Mouse (Mus musculus) neural tube, embryonic 12.5 days (tissue): ENCODE results near the gene Snx6. TPM values are rescaled to one million over a fixed set of nuclear protein-coding genes. Genes with fewer than 3 reads are reported as not detected.
"Not testable (repeated sequence)": the region's sequence is repeated elsewhere in the genome, so short reads cannot be mapped to it uniquely, and the experiment has no call there.

Experiments
- ATAC-seq: fragments of 200-750 bp; cut with Nextera tagmentation; 2 replicates; pipeline ENCODE4 v1.8.0; 2017; ENCODE audit warnings: low read depth, mild to moderate bottlenecking, moderate TSS enrichment, moderate library complexity; ENCODE audit not compliant: low FRiP score
- H3K27ac ChIP-seq: fragments of 300-500 bp; sonication (generic); 2 replicates; pipeline ENCODE4 v1.5.1; 2016
- H3K27me3 ChIP-seq: fragments of 300-500 bp; sonication (generic); replicated peaks from 2 replicates; pipeline ENCODE4 v1.6.1; 2016; ENCODE audit warnings: mild to moderate bottlenecking
- H3K36me3 ChIP-seq: fragments of 300-500 bp; sonication (generic); 2 replicates; pipeline ENCODE4 v1.6.1; 2016; ENCODE audit warnings: mild to moderate bottlenecking
- H3K4me1 ChIP-seq: fragments of 300-500 bp; sonication (generic); 2 replicates; pipeline ENCODE4 v1.6.1; 2016
- H3K4me2 ChIP-seq: fragments of 300-500 bp; sonication (generic); replicated peaks from 2 replicates; pipeline ENCODE4 v1.6.1; 2016; ENCODE audit warnings: mild to moderate bottlenecking
- H3K4me3 ChIP-seq: fragments of 300-500 bp; sonication (generic); 2 replicates; pipeline ENCODE4 v1.5.1; 2016
- H3K9ac ChIP-seq: fragments of 300-500 bp; sonication (generic); 2 replicates; pipeline ENCODE4 v1.6.1; 2016; ENCODE audit warnings: mild to moderate bottlenecking
- H3K9me3 ChIP-seq: fragments of 300-500 bp; sonication (generic); 2 replicates; pipeline ENCODE4 v1.6.1; 2016; ENCODE audit warnings: mild to moderate bottlenecking
- WGBS: fragments of 180-500 bp; shearing (Covaris S2); methylation state at CpG from one replicate; pipeline ENCODE4 v1.1.7; 2016; 5-methylcytosine and 5-hydroxymethylcytosine counted together
- polyA plus RNA-seq: library from polyadenylated mRNA; unstranded; fragments of >200 nt; fragmentation: Nextera tagmentation; extraction: Ambion mirVana; gene quantifications from 2 replicates; pipeline ENCODE4 v1.2.1, GENCODE M21; 2016

The Snx6 gene
- 180 and 191 TPM in 2 replicates for polyA plus RNA-seq

- no peaks in the 10 kb centered on the region for H3K9me3 ChIP-seq
- peak within 1 kb of the TSS; percentile 97 for H3K9ac ChIP-seq
- peak within 1 kb of the TSS; percentile 92 for H3K4me3 ChIP-seq
- WGBS = under 1% methylated on average over 76 of the region's 76 CpGs
- no peak within 1 kb of the TSS for H3K27ac ChIP-seq
- H3K36me3 ChIP-seq = no peaks in the 10 kb centered on the region
- H3K27me3 ChIP-seq = no peaks in the 10 kb centered on the region
- ATAC-seq = peak; percentile 94
- peak within 1 kb of the TSS; percentile 66 for H3K4me2 ChIP-seq
- peaks cover 15% of the 10 kb centered on the region for H3K4me1 ChIP-seq
Measured at GRCm38 (mm10) chr12:54795153-54795998, at the start of gene Snx6. TSS of gene Snx6 (minus strand) at chr12:54795703.

GRCm38 (mm10) chr12:54844415-54844814, 48.9 kb upstream of the Snx6 start:
- Histone ChIP-seq H3K9ac (no peak overlapping the region), H3K9me3 (no peaks in the 10 kb centered on the region), H3K4me3 (no peak overlapping the region), H3K4me1 (no peaks in the 10 kb centered on the region), H3K4me2 (no peak overlapping the region), H3K27ac (no peak overlapping the region), H3K36me3 (no peaks in the 10 kb centered on the region), H3K27me3 (no peaks in the 10 kb centered on the region)
- no peak for ATAC-seq

GRCm38 (mm10) chr12:54841576-54841975, 46.1 kb upstream of the Snx6 start:
- no peak for ATAC-seq
- Histone ChIP-seq H3K27ac (no peak overlapping the region), H3K9ac (no peak overlapping the region), H3K4me2 (no peak overlapping the region), H3K4me3 (no peak overlapping the region), H3K27me3 (no peaks in the 10 kb centered on the region), H3K4me1 (no peaks in the 10 kb centered on the region), H3K9me3 (no peaks in the 10 kb centered on the region), H3K36me3 (no peaks in the 10 kb centered on the region)
- 95% methylated on average over 1 of the region's 1 CpGs for WGBS

GRCm38 (mm10) chr12:54839815-54840214, 44.3 kb upstream of the Snx6 start:
- H3K9ac ChIP-seq = no peak overlapping the region
- peaks cover 4% of the 10 kb centered on the region for H3K4me1 ChIP-seq
- no peak overlapping the region for H3K4me3 ChIP-seq
- no peaks in the 10 kb centered on the region for H3K9me3 ChIP-seq
- no peaks in the 10 kb centered on the region for H3K36me3 ChIP-seq
- no peaks in the 10 kb centered on the region for H3K27me3 ChIP-seq
- no peak for ATAC-seq
- H3K27ac ChIP-seq = no peak overlapping the region
- H3K4me2 ChIP-seq = no peak overlapping the region
- WGBS = 83% methylated on average over 2 of the region's 2 CpGs

- no peaks in the 10 kb centered on the region for H3K27me3 ChIP-seq
- no peak overlapping the region for H3K9ac ChIP-seq
- H3K4me1 ChIP-seq = peaks cover 5% of the 10 kb centered on the region
- H3K9me3 ChIP-seq = no peaks in the 10 kb centered on the region
- ATAC-seq = no peak
- H3K27ac ChIP-seq = no peak overlapping the region
- no peak overlapping the region for H3K4me3 ChIP-seq
- H3K4me2 ChIP-seq = no peak overlapping the region
- no peaks in the 10 kb centered on the region for H3K36me3 ChIP-seq
Measured at GRCm38 (mm10) chr12:54838931-54839330, 43.4 kb upstream of the Snx6 start.

- H3K27ac ChIP-seq = no peak overlapping the region
- ATAC-seq = no peak
Measured at GRCm38 (mm10) chr12:54835608-54836570, 40.4 kb upstream of the Snx6 start.

GRCm38 (mm10) chr12:54834925-54835447, 39.5 kb upstream of the Snx6 start:
- no peak overlapping the region; the same call in 1 of the 2 replicates for H3K27ac ChIP-seq
- H3K4me3 ChIP-seq = peak overlapping the region; percentile 21; the same call in 1 of the 2 replicates
- peak; percentile 78 for ATAC-seq
- H3K9ac ChIP-seq = peak overlapping the region; percentile 36; the same call in 1 of the 2 replicates
- H3K36me3 ChIP-seq = no peaks in the 10 kb centered on the region
- peaks cover 5% of the 10 kb centered on the region for H3K4me1 ChIP-seq
- no peaks in the 10 kb centered on the region for H3K9me3 ChIP-seq
- H3K27me3 ChIP-seq = no peaks in the 10 kb centered on the region
- 17% methylated on average over 11 of the region's 11 CpGs for WGBS
- peak overlapping the region; percentile 44 for H3K4me2 ChIP-seq

More at GRCm38 (mm10) chr12:54835608-54836570, 40.4 kb upstream of the Snx6 start:
- H3K27me3 ChIP-seq = no peaks in the 10 kb centered on the region
- H3K4me2 ChIP-seq = no peak overlapping the region
- H3K9me3 ChIP-seq = no peaks in the 10 kb centered on the region
- H3K4me1 ChIP-seq = peaks cover 5% of the 10 kb centered on the region
- no peak overlapping the region for H3K4me3 ChIP-seq
- WGBS = 84% methylated on average over 18 of the region's 18 CpGs
- H3K36me3 ChIP-seq = no peaks in the 10 kb centered on the region
- H3K9ac ChIP-seq = no peak overlapping the region

- no peaks in the 10 kb centered on the region for H3K36me3 ChIP-seq
- ATAC-seq = no peak
- no peak overlapping the region for H3K4me3 ChIP-seq
- H3K27me3 ChIP-seq = no peaks in the 10 kb centered on the region
- H3K4me2 ChIP-seq = no peak overlapping the region
- no peak overlapping the region for H3K9ac ChIP-seq
- 72% methylated on average over 9 of the region's 9 CpGs for WGBS
- no peaks in the 10 kb centered on the region for H3K9me3 ChIP-seq
- peaks cover 5% of the 10 kb centered on the region for H3K4me1 ChIP-seq
- H3K27ac ChIP-seq = 0 out of 2 replicates have a peak overlapping the region, but pooled peaks have one; percentile 5
Measured at GRCm38 (mm10) chr12:54833856-54834399, 38.4 kb upstream of the Snx6 start.

- H3K4me1 ChIP-seq, H3K9me3 ChIP-seq, H3K9ac ChIP-seq, H3K27me3 ChIP-seq, H3K4me2 ChIP-seq, ATAC-seq, H3K36me3 ChIP-seq, H3K27ac ChIP-seq, H3K4me3 ChIP-seq: not testable (repeated sequence)
- WGBS = 85% methylated on average over 1 of the region's 1 CpGs
Measured at GRCm38 (mm10) chr12:54831927-54832326, 36.4 kb upstream of the Snx6 start.

- Histone ChIP-seq H3K4me1 (peaks cover 5% of the 10 kb centered on the region), H3K9me3 (no peaks in the 10 kb centered on the region), H3K4me3 (no peak overlapping the region), H3K36me3 (no peaks in the 10 kb centered on the region), H3K27me3 (no peaks in the 10 kb centered on the region), H3K4me2 (no peak overlapping the region), H3K9ac (no peak overlapping the region), H3K27ac (no peak overlapping the region)
- peak; percentile 74 for ATAC-seq
- 15% methylated on average over 6 of the region's 6 CpGs for WGBS
Measured at GRCm38 (mm10) chr12:54830574-54830973, 35.1 kb upstream of the Snx6 start.

GRCm38 (mm10) chr12:54829876-54830275, 34.4 kb upstream of the Snx6 start:
- Histone ChIP-seq H3K27ac (no peak overlapping the region), H3K9me3 (no peaks in the 10 kb centered on the region), H3K27me3 (no peaks in the 10 kb centered on the region), H3K36me3 (no peaks in the 10 kb centered on the region), H3K4me2 (no peak overlapping the region), H3K4me1 (peaks cover 2% of the 10 kb centered on the region), H3K4me3 (no peak overlapping the region), H3K9ac (no peak overlapping the region)
- 56% methylated on average over 5 of the region's 5 CpGs for WGBS
- no peak for ATAC-seq

GRCm38 (mm10) chr12:54828043-54828442, 32.5 kb upstream of the Snx6 start:
- Histone ChIP-seq H3K4me3 (no peak overlapping the region), H3K27me3 (no peaks in the 10 kb centered on the region), H3K9ac (no peak overlapping the region), H3K4me1 (no peaks in the 10 kb centered on the region), H3K27ac (no peak overlapping the region), H3K4me2 (no peak overlapping the region), H3K36me3 (no peaks in the 10 kb centered on the region), H3K9me3 (no peaks in the 10 kb centered on the region)
- ATAC-seq = no peak
- WGBS = 67% methylated on average over 1 of the region's 1 CpGs
